Mouse (Mus musculus): ENCODE data around the gene Htatip2. TPM values are rescaled to one million over a fixed set of nuclear protein-coding genes. Genes with fewer than 3 reads are reported as not detected.

Htatip2 gene
- polyA plus RNA-seq, 1 experiment from 2014 or later, result 3.0 TPM

DNA sequence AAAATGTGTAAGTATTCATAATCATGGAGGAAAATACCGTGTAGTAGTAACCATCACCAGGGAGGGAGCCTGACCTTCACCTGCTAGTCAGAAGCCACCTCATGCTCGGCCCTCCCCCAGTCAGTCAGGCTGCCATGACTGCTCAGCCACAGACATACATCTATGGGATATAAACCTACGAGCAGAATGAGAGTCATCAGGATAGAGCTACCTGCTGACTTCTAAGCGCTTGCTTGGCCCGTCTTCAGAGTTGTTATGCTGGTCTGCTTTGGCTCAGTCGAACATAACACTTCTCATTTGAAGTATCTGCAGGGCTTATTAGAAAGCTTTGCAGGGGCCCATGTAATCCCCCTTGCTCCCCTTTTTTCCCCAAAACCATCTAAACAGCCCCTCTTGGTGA lies 44.6 kb downstream of the Htatip2 start:
- Histone ChIP-seq H3K4me1 (replicated peaks; ENCODE audit: control insufficient read depth, insufficient read depth, low read length) (no peaks in the 10 kb centered on the region), H3K36me3 (ENCODE audit: control insufficient read depth, insufficient read depth, low read length) (no peaks in the 10 kb centered on the region; the same call in 1 of the 2 replicates), H3K27me3 (ENCODE audit: control insufficient read depth, insufficient read depth, low read length) (no peaks in the 10 kb centered on the region), H3K9ac (ENCODE audit: low read length) (no peak overlapping the region), H3K4me3 (ENCODE audit: low read depth, low read length) (no peak overlapping the region), H3K27ac (ENCODE audit: low read depth, low read length) (no peak overlapping the region), H3K4me2 (ENCODE audit: low read depth, low read length, severe bottlenecking) (no peak overlapping the region), H3K9me3 (ENCODE audit: control insufficient read depth, low read length) (no peaks in the 10 kb centered on the region)
- WGBS, result 86% methylated on average over 6 of the region's 6 CpGs
- DNase-seq (ENCODE audit: low spot score) (no peak), ATAC-seq (replicated peaks; ENCODE audit: low FRiP score) (no peak)

DNA sequence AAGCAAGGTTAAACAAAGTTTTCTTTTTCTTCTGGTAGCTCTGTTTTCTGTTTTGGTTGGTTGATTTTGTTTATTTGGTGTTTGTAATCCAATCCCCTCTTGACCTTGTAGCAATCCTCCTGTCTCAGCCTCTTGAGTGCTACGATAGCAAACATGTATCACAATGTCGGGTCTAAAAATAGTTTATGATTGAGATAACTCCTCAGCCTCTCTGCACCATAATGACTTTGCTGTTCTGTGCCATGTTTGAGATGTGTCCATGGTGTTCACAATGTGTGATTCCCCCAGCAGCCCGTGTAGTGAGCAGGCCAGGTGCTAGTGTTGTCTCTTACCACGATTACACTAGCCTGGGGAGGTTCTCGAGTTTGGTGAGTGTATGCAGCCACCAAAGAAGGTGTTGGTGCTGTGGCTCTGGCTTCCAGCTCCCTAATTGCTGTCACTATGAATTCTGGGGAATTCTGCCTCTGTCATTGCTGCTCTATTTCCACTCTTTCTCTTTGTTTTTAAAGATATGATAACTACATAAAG lies 45.8 kb downstream of the Htatip2 start:
- DNase-seq (ENCODE audit: low spot score) (no peak), ATAC-seq (replicated peaks; ENCODE audit: low FRiP score) (no peak)
- H3K27ac ChIP-seq (ENCODE audit: low read depth, low read length), result no peak overlapping the region
- H3K4me3 ChIP-seq (ENCODE audit: low read depth, low read length), result no peak overlapping the region
- H3K9me3 ChIP-seq (ENCODE audit: control insufficient read depth, low read length), result no peaks in the 10 kb centered on the region
- no peak overlapping the region for H3K4me2 ChIP-seq (ENCODE audit: low read depth, low read length, severe bottlenecking)
- H3K9ac ChIP-seq (ENCODE audit: low read length), result no peak overlapping the region
- H3K36me3 ChIP-seq (ENCODE audit: control insufficient read depth, insufficient read depth, low read length), result no peaks in the 10 kb centered on the region; the same call in 1 of the 2 replicates
- 88% methylated on average over 5 of the region's 5 CpGs for WGBS
- no peaks in the 10 kb centered on the region for H3K27me3 ChIP-seq (ENCODE audit: control insufficient read depth, insufficient read depth, low read length)
- no peaks in the 10 kb centered on the region for H3K4me1 ChIP-seq (replicated peaks; ENCODE audit: control insufficient read depth, insufficient read depth, low read length)

DNA sequence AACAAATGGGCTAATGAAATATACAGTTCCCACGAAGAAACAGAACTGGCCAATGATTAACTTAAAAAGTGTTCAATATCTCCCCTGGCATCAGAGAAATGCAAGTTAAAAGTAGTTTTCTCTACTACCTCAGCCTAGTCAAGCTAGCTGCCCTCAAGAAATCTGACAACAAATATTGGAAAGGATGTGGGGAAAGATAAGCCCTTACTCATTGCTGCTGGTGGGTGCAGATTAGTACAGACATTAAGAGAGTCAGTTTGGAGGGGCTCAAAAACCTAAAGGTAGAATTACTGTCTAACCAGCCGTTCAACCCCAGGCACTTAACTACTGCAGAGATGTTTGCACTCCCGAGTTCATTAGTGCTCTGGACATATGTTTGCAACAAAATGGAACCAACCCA lies 46.7 kb downstream of the Htatip2 start:
- Histone ChIP-seq H3K27ac (ENCODE audit: low read depth, low read length) (no peak overlapping the region), H3K9ac (ENCODE audit: low read length) (no peak overlapping the region), H3K4me1 (replicated peaks; ENCODE audit: control insufficient read depth, insufficient read depth, low read length) (no peaks in the 10 kb centered on the region), H3K4me2 (ENCODE audit: low read depth, low read length, severe bottlenecking) (no peak overlapping the region), H3K27me3 (ENCODE audit: control insufficient read depth, insufficient read depth, low read length) (no peaks in the 10 kb centered on the region), H3K4me3 (ENCODE audit: low read depth, low read length) (no peak overlapping the region), H3K36me3 (ENCODE audit: control insufficient read depth, insufficient read depth, low read length) (no peaks in the 10 kb centered on the region; the same call in 1 of the 2 replicates), H3K9me3 (ENCODE audit: control insufficient read depth, low read length) (no peaks in the 10 kb centered on the region)
- no peak for ATAC-seq (replicated peaks; ENCODE audit: low FRiP score)
- no peak for DNase-seq (ENCODE audit: low spot score)
- WGBS, result 86% methylated on average over 3 of the region's 3 CpGs

DNA sequence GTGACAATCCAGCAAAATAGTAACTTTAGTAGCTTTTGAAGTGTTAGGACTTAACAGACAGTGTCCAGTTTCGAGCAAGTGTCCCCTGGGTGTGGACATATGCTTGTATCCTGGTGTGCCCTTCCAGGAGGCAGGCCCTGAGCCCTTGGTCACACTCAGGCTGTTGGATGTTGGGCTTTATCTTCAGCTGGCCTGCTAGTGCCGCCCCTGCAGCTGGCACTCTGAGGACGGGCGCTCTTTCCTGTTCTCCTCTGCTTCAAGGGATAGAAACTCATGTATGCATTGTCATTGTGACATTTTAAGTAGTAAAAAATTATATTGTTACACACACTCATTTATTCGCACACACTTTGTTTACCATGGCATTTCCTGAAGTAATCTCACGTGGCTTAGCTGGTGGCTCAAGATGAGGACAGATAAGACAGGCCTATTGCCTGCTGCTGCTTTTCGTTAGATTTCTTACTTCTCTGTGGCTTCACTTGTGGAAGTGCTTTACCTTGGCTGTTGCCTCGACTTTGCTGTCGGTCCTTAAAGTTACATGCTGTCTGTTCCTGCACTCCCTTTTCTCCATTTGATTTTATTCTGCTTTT lies 48.3 kb downstream of the Htatip2 start:
- H3K27ac ChIP-seq (ENCODE audit: low read depth, low read length), result no peak overlapping the region
- no peak overlapping the region for H3K4me2 ChIP-seq (ENCODE audit: low read depth, low read length, severe bottlenecking)
- no peak for DNase-seq (ENCODE audit: low spot score)
- H3K9ac ChIP-seq (ENCODE audit: low read length), result no peak overlapping the region
- 89% methylated on average over 9 of the region's 9 CpGs for WGBS
- H3K4me3 ChIP-seq (ENCODE audit: low read depth, low read length), result no peak overlapping the region
- H3K9me3 ChIP-seq (ENCODE audit: control insufficient read depth, low read length), result no peaks in the 10 kb centered on the region
- no peaks in the 10 kb centered on the region for H3K4me1 ChIP-seq (replicated peaks; ENCODE audit: control insufficient read depth, insufficient read depth, low read length)
- no peak for ATAC-seq (replicated peaks; ENCODE audit: low FRiP score)
- no peaks in the 10 kb centered on the region; the same call in 1 of the 2 replicates for H3K36me3 ChIP-seq (ENCODE audit: control insufficient read depth, insufficient read depth, low read length)
- H3K27me3 ChIP-seq (ENCODE audit: control insufficient read depth, insufficient read depth, low read length), result no peaks in the 10 kb centered on the region

DNA sequence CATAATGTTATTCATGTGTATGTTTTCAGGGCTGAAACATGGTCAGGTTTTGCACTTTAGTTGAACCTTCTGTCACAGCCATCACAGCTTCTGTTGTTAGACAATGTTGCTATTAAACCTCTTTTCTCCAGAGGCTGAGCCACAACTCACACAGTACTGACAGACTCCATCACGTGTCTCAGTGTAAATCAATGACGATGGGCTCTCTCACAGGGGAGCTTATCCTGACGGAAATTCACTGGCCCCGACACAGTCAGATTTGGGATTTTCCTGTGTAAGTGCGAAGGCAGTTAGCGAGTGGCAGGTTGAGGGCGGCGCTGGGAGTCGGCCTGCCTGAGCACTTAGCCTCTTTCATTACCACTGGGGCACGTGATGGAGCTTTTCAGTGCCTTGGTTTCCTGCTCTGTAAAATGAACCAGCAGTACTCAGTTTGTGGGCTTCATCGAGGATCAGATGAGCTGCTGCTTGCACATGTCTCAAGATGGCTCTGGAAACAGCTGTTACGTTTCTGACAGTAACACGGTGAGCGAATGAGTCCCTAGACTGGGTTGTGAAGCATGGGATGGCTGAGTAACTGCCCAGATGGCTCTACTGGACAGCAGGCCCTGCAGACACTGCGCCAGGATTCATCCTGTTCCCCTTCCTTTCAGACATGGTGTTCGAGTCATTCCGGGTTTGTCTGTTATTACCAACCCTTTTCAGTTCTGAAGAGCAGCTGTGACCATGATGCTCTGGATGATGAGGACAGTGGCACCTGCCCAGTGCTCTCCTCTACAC lies 49.1 kb downstream of the Htatip2 start:
- Histone ChIP-seq H3K4me3 (ENCODE audit: low read depth, low read length) (no peak overlapping the region), H3K4me1 (replicated peaks; ENCODE audit: control insufficient read depth, insufficient read depth, low read length) (no peaks in the 10 kb centered on the region), H3K9me3 (ENCODE audit: control insufficient read depth, low read length) (no peaks in the 10 kb centered on the region), H3K36me3 (ENCODE audit: control insufficient read depth, insufficient read depth, low read length) (no peaks in the 10 kb centered on the region; the same call in 1 of the 2 replicates), H3K27ac (ENCODE audit: low read depth, low read length) (no peak overlapping the region), H3K27me3 (ENCODE audit: control insufficient read depth, insufficient read depth, low read length) (no peaks in the 10 kb centered on the region), H3K4me2 (ENCODE audit: low read depth, low read length, severe bottlenecking) (no peak overlapping the region), H3K9ac (ENCODE audit: low read length) (no peak overlapping the region)
- WGBS, result 92% methylated on average over 17 of the region's 17 CpGs
- ATAC-seq (replicated peaks; ENCODE audit: low FRiP score) (no peak), DNase-seq (ENCODE audit: low spot score) (no peak)

DNA sequence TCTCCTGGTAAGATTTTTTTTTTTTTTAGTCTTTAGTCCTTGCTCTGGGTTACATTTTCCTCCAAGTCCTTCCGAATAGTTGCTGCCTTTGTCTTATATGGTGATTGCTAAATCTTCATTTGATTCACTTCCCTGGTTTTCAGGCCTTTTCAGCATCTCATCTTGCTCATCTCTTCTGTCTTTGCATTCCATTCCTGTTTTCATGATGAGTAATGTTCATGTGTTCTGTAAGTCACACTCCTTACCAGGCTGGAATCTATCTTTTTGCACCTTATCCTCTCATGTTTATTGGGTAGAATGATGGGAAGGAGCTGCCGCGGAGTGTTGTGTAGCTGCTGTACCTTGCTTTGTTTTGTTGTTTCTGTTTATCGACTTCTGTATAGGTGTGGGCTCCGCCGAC lies 50.2 kb downstream of the Htatip2 start:
- H3K9ac ChIP-seq (ENCODE audit: low read length), result no peak overlapping the region
- no peaks in the 10 kb centered on the region; the same call in 1 of the 2 replicates for H3K36me3 ChIP-seq (ENCODE audit: control insufficient read depth, insufficient read depth, low read length)
- no peak for DNase-seq (ENCODE audit: low spot score)
- 85% methylated on average over 6 of the region's 6 CpGs for WGBS
- ATAC-seq (replicated peaks; ENCODE audit: low FRiP score), result no peak
- no peaks in the 10 kb centered on the region for H3K9me3 ChIP-seq (ENCODE audit: control insufficient read depth, low read length)
- H3K4me1 ChIP-seq (replicated peaks; ENCODE audit: control insufficient read depth, insufficient read depth, low read length), result no peaks in the 10 kb centered on the region
- no peaks in the 10 kb centered on the region for H3K27me3 ChIP-seq (ENCODE audit: control insufficient read depth, insufficient read depth, low read length)
- no peak overlapping the region for H3K27ac ChIP-seq (ENCODE audit: low read depth, low read length)
- no peak overlapping the region for H3K4me2 ChIP-seq (ENCODE audit: low read depth, low read length, severe bottlenecking)
- H3K4me3 ChIP-seq (ENCODE audit: low read depth, low read length), result no peak overlapping the region

DNA sequence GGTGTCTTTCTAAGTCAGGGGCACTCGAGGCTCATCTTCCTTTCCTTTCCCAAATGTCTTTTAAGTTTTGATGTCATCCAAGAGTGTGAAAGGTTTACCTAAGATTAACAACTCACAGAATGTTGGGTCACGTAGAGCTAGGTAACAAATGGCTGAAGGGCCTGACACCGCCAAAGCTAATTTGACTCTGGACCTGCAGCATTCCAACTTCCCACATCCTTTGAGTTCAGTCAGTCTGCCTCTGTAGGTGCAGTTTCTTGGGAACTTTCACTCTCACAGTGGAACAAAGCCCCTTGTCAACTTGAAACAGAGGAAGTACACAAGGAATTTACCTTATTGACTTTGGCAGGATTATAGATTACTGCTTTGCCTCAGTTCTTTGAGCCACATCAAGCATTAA lies 50.6 kb downstream of the Htatip2 start:
- Histone ChIP-seq H3K4me2 (ENCODE audit: low read depth, low read length, severe bottlenecking) (no peak overlapping the region), H3K27me3 (ENCODE audit: control insufficient read depth, insufficient read depth, low read length) (no peaks in the 10 kb centered on the region), H3K27ac (ENCODE audit: low read depth, low read length) (no peak overlapping the region), H3K9me3 (ENCODE audit: control insufficient read depth, low read length) (no peaks in the 10 kb centered on the region), H3K36me3 (ENCODE audit: control insufficient read depth, insufficient read depth, low read length) (no peaks in the 10 kb centered on the region; the same call in 1 of the 2 replicates), H3K9ac (ENCODE audit: low read length) (no peak overlapping the region), H3K4me1 (replicated peaks; ENCODE audit: control insufficient read depth, insufficient read depth, low read length) (no peaks in the 10 kb centered on the region), H3K4me3 (ENCODE audit: low read depth, low read length) (no peak overlapping the region)
- WGBS, result 46% methylated on average over 3 of the region's 3 CpGs
- no peak for DNase-seq (ENCODE audit: low spot score)
- ATAC-seq (replicated peaks; ENCODE audit: low FRiP score), result no peak

DNA sequence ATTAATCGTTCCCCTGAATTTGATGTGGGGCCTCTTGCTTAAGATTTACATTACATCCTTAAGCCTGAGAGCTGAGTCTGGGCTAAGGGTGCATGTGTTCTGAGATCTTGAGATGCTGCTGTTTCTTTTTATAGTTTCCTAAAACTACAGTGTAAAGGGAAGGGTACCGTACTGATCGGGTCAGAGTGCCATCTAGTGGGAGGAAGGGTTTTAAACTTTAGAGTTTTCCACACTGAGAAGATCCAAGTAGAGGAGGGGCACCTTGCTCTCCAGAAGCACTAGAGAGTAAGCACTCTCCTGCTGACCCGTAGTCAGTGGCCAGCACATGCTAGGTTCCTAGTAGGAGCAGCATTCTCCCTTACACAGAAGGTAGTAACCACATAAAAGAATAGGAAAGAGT lies 52.4 kb downstream of the Htatip2 start:
- H3K4me3 ChIP-seq (ENCODE audit: low read depth, low read length), result no peak overlapping the region
- WGBS, result 72% methylated on average over 4 of the region's 4 CpGs
- ATAC-seq (replicated peaks; ENCODE audit: low FRiP score), result no peak
- H3K4me2 ChIP-seq (ENCODE audit: low read depth, low read length, severe bottlenecking), result no peak overlapping the region
- H3K9me3 ChIP-seq (ENCODE audit: control insufficient read depth, low read length), result no peaks in the 10 kb centered on the region
- DNase-seq (ENCODE audit: low spot score), result no peak
- no peak overlapping the region for H3K9ac ChIP-seq (ENCODE audit: low read length)
- H3K36me3 ChIP-seq (ENCODE audit: control insufficient read depth, insufficient read depth, low read length), result no peaks in the 10 kb centered on the region; the same call in 1 of the 2 replicates
- no peaks in the 10 kb centered on the region for H3K4me1 ChIP-seq (replicated peaks; ENCODE audit: control insufficient read depth, insufficient read depth, low read length)
- H3K27ac ChIP-seq (ENCODE audit: low read depth, low read length), result no peak overlapping the region
- H3K27me3 ChIP-seq (ENCODE audit: control insufficient read depth, insufficient read depth, low read length), result no peaks in the 10 kb centered on the region
